Mouse (Mus musculus): ENCODE measurements around the gene Rnf187. TPM values are rescaled to one million over a fixed set of nuclear protein-coding genes. Genes with fewer than 3 reads are reported as not detected.

Rnf187 gene
- polyA plus RNA-seq, 1 experiment from 2014 or later: 249 TPM

GRCm38 (mm10) chr11:58949480-58950431 lies 11.0 kb upstream of the Rnf187 start:
- Histone ChIP-seq H3K9me3 (replicated peaks; ENCODE audit: low read length) (no peaks in the 10 kb centered on the region), H3K4me2 (ENCODE audit: low read length) (peak overlapping the region; percentile 63), H3K36me3 (ENCODE audit: insufficient read depth, low read length) (no peaks in the 10 kb centered on the region), H3K27me3 (ENCODE audit: insufficient read depth, low read length) (no peaks in the 10 kb centered on the region; the same call in 1 of the 2 replicates), H3K4me3 (replicated peaks; ENCODE audit: low read depth, low read length) (peak overlapping the region; percentile 38), H3K4me1 (replicated peaks; ENCODE audit: insufficient read depth, low read length) (0 out of 2 replicates have a peak, but pooled peaks cover 3% of the 10 kb centered on the region), H3K27ac (peak overlapping the region; percentile 61), H3K9ac (ENCODE audit: low read depth, low read length) (peak overlapping the region; percentile 47; the same call in 1 of the 2 replicates)
- TF ChIP-seq CTCF (IDR thresholded peaks at IDR 0.05; ENCODE audit: low read depth): no peak
- no peak for ATAC-seq (replicated peaks; ENCODE audit: low FRiP score, low read depth)
- peak; percentile 72 for DNase-seq (ENCODE audit: low spot score)
- 9% methylated on average over 20 of the region's 20 CpGs for WGBS

- WGBS: under 1% methylated on average over 48 of the region's 48 CpGs
- Histone ChIP-seq H3K4me1 (replicated peaks; ENCODE audit: insufficient read depth, low read length) (0 out of 2 replicates have a peak, but pooled peaks cover 3% of the 10 kb centered on the region), H3K36me3 (ENCODE audit: insufficient read depth, low read length) (no peaks in the 10 kb centered on the region), H3K4me2 (ENCODE audit: low read length) (peak within 1 kb of the TSS; percentile 63), H3K9me3 (replicated peaks; ENCODE audit: low read length) (no peaks in the 10 kb centered on the region), H3K9ac (ENCODE audit: low read depth, low read length) (peak within 1 kb of the TSS; percentile 47; the same call in 1 of the 2 replicates), H3K27ac (peak within 1 kb of the TSS; percentile 77), H3K4me3 (replicated peaks; ENCODE audit: low read depth, low read length) (peak within 1 kb of the TSS; percentile 38), H3K27me3 (ENCODE audit: insufficient read depth, low read length) (no peaks in the 10 kb centered on the region; the same call in 1 of the 2 replicates)
- peak; percentile 84 for ATAC-seq (replicated peaks; ENCODE audit: low FRiP score, low read depth)
- 0 out of 2 replicates have a peak, but pooled peaks have one; percentile 11 for TF ChIP-seq CTCF (IDR thresholded peaks at IDR 0.05; ENCODE audit: low read depth)
- DNase-seq (ENCODE audit: low spot score): peak; percentile 99
Measured at GRCm38 (mm10) chr11:58948542-58949479, 10.1 kb upstream of the Rnf187 start, which contains the start of gene Hist3h2ba. TSS of gene Hist3h2ba (plus strand) at chr11:58948920.

- no peaks in the 10 kb centered on the region for H3K9me3 ChIP-seq (replicated peaks; ENCODE audit: low read length)
- ATAC-seq (replicated peaks; ENCODE audit: low FRiP score, low read depth) (peak; percentile 48; the same call in 1 of the 2 replicates), DNase-seq (ENCODE audit: low spot score) (no peak)
- 0 out of 2 replicates have a peak overlapping the region, but pooled peaks have one; percentile 37 for H3K9ac ChIP-seq (ENCODE audit: low read depth, low read length)
- 14% methylated on average over 23 of the region's 23 CpGs for WGBS
- H3K36me3 ChIP-seq (ENCODE audit: insufficient read depth, low read length): no peaks in the 10 kb centered on the region
- H3K4me2 ChIP-seq (ENCODE audit: low read length): peak overlapping the region; percentile 63
- peak overlapping the region; percentile 77 for H3K27ac ChIP-seq
- no peaks in the 10 kb centered on the region; the same call in 1 of the 2 replicates for H3K27me3 ChIP-seq (ENCODE audit: insufficient read depth, low read length)
- no peak for TF ChIP-seq CTCF (IDR thresholded peaks at IDR 0.05; ENCODE audit: low read depth)
- 0 out of 2 replicates have a peak, but pooled peaks cover 3% of the 10 kb centered on the region for H3K4me1 ChIP-seq (replicated peaks; ENCODE audit: insufficient read depth, low read length)
- H3K4me3 ChIP-seq (replicated peaks; ENCODE audit: low read depth, low read length): peak overlapping the region; percentile 38
Measured at GRCm38 (mm10) chr11:58947798-58948528, 9.2 kb upstream of the Rnf187 start.

GRCm38 (mm10) chr11:58947306-58947705 lies 8.6 kb upstream of the Rnf187 start:
- 0 out of 2 replicates have a peak, but pooled peaks cover 3% of the 10 kb centered on the region for H3K4me1 ChIP-seq (replicated peaks; ENCODE audit: insufficient read depth, low read length)
- no peak for TF ChIP-seq CTCF (IDR thresholded peaks at IDR 0.05; ENCODE audit: low read depth)
- 78% methylated on average over 3 of the region's 3 CpGs for WGBS
- H3K36me3 ChIP-seq (ENCODE audit: insufficient read depth, low read length): no peaks in the 10 kb centered on the region
- H3K27ac ChIP-seq: no peak overlapping the region
- no peak overlapping the region for H3K9ac ChIP-seq (ENCODE audit: low read depth, low read length)
- H3K4me3 ChIP-seq (replicated peaks; ENCODE audit: low read depth, low read length): no peak overlapping the region
- no peak overlapping the region for H3K4me2 ChIP-seq (ENCODE audit: low read length)
- no peak for DNase-seq (ENCODE audit: low spot score)
- no peaks in the 10 kb centered on the region; the same call in 1 of the 2 replicates for H3K27me3 ChIP-seq (ENCODE audit: insufficient read depth, low read length)
- no peak for ATAC-seq (replicated peaks; ENCODE audit: low FRiP score, low read depth)
- no peaks in the 10 kb centered on the region for H3K9me3 ChIP-seq (replicated peaks; ENCODE audit: low read length)

GRCm38 (mm10) chr11:58944136-58944535 lies 5.4 kb upstream of the Rnf187 start:
- Histone ChIP-seq H3K9ac (ENCODE audit: low read depth, low read length) (no peak overlapping the region), H3K4me3 (replicated peaks; ENCODE audit: low read depth, low read length) (no peak overlapping the region), H3K4me2 (ENCODE audit: low read length) (no peak overlapping the region), H3K36me3 (ENCODE audit: insufficient read depth, low read length) (no peaks in the 10 kb centered on the region), H3K27ac (peak overlapping the region; percentile 19; the same call in 1 of the 2 replicates), H3K27me3 (ENCODE audit: insufficient read depth, low read length) (no peaks in the 10 kb centered on the region), H3K9me3 (replicated peaks; ENCODE audit: low read length) (no peaks in the 10 kb centered on the region), H3K4me1 (replicated peaks; ENCODE audit: insufficient read depth, low read length) (0 out of 2 replicates have a peak, but pooled peaks cover 3% of the 10 kb centered on the region)
- 40% methylated on average over 5 of the region's 5 CpGs for WGBS
- no peak for TF ChIP-seq CTCF (IDR thresholded peaks at IDR 0.05; ENCODE audit: low read depth)
- peak; percentile 59 for DNase-seq (ENCODE audit: low spot score)
- ATAC-seq (replicated peaks; ENCODE audit: low FRiP score, low read depth): no peak
